Mouse (Mus musculus): ENCODE data around the gene Gm10401.

DNA sequence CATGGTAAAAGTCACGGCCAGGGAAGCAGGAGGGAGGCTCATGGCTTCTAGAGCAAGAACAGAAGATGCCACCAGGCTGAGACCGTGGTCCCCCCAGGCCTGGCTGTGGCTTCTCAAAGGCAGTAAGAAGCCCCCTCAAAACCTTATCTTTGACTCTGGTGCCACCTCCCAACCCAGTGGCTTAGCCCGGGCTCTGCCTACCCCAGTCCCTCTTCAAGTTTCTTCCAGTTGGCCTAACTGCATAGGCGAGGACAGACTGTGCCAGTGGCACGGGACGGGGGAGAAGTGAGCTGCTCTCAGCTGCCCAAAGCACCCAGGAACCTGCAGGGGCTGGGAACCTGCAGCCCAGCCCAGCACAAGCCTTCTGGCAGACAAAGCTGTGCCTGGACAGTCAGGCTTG, 26.6 kb upstream of the Gm10401 start:
- no peak for TF ChIP-seq CTCF (IDR thresholded peaks at IDR 0.05; ENCODE audit: control insufficient read depth, insufficient read depth, insufficient replicate concordance, low read depth, low read length)
- no peak for TF ChIP-seq POLR2A (IDR thresholded peaks at IDR 0.05; ENCODE audit: control insufficient read depth, low read depth, low read length)

All from testis, adult 2 months (tissue).